Mouse (Mus musculus): ENCODE measurements around the gene Vmn1r19. TPM values are rescaled to one million over a fixed set of nuclear protein-coding genes. Genes with fewer than 3 reads are reported as not detected.
"Not testable (repeated sequence)": the region's sequence is repeated elsewhere in the genome, so short reads cannot be mapped to it uniquely, and the experiment has no call there.

Vmn1r19 gene
- not detected in 2 replicates for polyA plus RNA-seq (2016; fragmentation: Nextera tagmentation; extraction: Ambion mirVana)

DNA sequence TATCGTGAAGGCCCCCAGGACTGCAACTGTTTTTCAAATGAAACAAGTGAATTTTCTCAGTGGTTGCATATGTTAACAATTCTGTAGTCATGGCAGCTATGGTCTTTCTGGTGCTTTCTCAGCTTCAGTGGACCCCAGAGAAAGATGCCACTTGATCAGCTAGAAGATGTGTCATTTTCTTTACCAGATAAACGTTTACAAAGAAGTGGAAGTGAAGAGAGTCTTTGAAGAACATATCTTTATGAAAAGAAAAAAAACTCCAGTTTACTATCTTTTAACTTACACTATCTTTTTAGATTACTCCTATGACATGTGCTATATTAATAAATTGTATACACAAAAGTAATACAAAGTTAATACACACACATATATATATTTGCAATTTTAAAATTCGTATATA is at the start of gene Vmn1r19:
TSS of gene Vmn1r19 (plus strand) at position 301 of the 400 bp plus-strand sequence.
- not testable (repeated sequence) for H3K4me3 ChIP-seq; H3K4me1 ChIP-seq; DNase-seq (ENCODE audit: low spot score); H3K9me3 ChIP-seq; H3K36me3 ChIP-seq; H3K27ac ChIP-seq; H3K27me3 ChIP-seq (ENCODE audit: insufficient read depth, poor library complexity, severe bottlenecking)
- 65% methylated on average over 3 of the region's 3 CpGs for WGBS

GRCm38 (mm10) chr6:57356864-57357263 is 46.7 kb upstream of the Vmn1r19 start:
- Histone ChIP-seq H3K4me1 (no peaks in the 10 kb centered on the region), H3K4me3 (no peak overlapping the region), H3K27ac (no peak overlapping the region), H3K27me3 (ENCODE audit: insufficient read depth, poor library complexity, severe bottlenecking) (no peaks in the 10 kb centered on the region), H3K9me3 (no peaks in the 10 kb centered on the region), H3K36me3 (no peaks in the 10 kb centered on the region)
- WGBS, result 68% methylated on average over 2 of the region's 2 CpGs
- DNase-seq (ENCODE audit: low spot score), result no peak

DNA sequence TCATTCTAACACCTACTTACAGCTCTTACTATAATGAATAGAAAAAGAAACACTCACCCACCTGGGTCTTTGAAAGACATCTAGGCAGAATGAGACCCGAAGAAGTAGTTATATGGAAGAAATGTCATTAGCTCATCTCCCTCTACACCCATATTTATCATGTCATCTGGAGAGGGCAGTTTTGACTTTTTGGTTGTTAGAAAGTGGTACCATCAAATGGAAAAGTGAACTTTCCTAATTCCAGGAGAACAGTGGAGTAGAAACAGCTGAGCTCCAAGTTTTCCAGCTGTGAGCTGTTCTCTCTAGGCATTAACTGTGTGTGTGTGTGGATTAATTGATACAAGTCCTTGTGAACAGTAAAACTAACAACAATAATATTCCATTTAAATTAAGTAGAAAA is 40.0 kb upstream of the Vmn1r19 start, which contains the start of gene Vmn1r17:
TSS of gene Vmn1r17 (minus strand) at position 101 of the 400 bp plus-strand sequence.
- Histone ChIP-seq H3K9me3 (no peaks in the 10 kb centered on the region), H3K27me3 (ENCODE audit: insufficient read depth, poor library complexity, severe bottlenecking) (no peaks in the 10 kb centered on the region), H3K4me1 (no peaks in the 10 kb centered on the region), H3K36me3 (no peaks in the 10 kb centered on the region), H3K4me3 (no peak within 1 kb of the TSS), H3K27ac (no peak within 1 kb of the TSS)
- no peak for DNase-seq (ENCODE audit: low spot score)
- WGBS, result 86% methylated on average over 1 of the region's 1 CpGs

- not testable (repeated sequence) for H3K4me1 ChIP-seq; H3K27me3 ChIP-seq (ENCODE audit: insufficient read depth, poor library complexity, severe bottlenecking); H3K36me3 ChIP-seq; H3K27ac ChIP-seq; H3K4me3 ChIP-seq; H3K9me3 ChIP-seq; DNase-seq (ENCODE audit: low spot score)
- WGBS, result 92% methylated on average over 1 of the region's 1 CpGs
Observed at GRCm38 (mm10) chr6:57365866-57366265, 37.7 kb upstream of the Vmn1r19 start.

GRCm38 (mm10) chr6:57367496-57367895 is 36.1 kb upstream of the Vmn1r19 start:
- H3K27ac ChIP-seq, result no peak overlapping the region
- H3K36me3 ChIP-seq, result no peaks in the 10 kb centered on the region
- H3K9me3 ChIP-seq, result no peaks in the 10 kb centered on the region
- H3K4me1 ChIP-seq, result no peaks in the 10 kb centered on the region
- WGBS, result 81% methylated on average over 1 of the region's 1 CpGs
- no peaks in the 10 kb centered on the region for H3K27me3 ChIP-seq (ENCODE audit: insufficient read depth, poor library complexity, severe bottlenecking)
- DNase-seq (ENCODE audit: low spot score), result no peak
- H3K4me3 ChIP-seq, result no peak overlapping the region

- H3K4me3 ChIP-seq, result no peak within 1 kb of the TSS
- DNase-seq (ENCODE audit: low spot score), result no peak
- H3K27me3 ChIP-seq (ENCODE audit: insufficient read depth, poor library complexity, severe bottlenecking), result no peaks in the 10 kb centered on the region
- H3K4me1 ChIP-seq, result no peaks in the 10 kb centered on the region
- no peaks in the 10 kb centered on the region for H3K9me3 ChIP-seq
- no peak within 1 kb of the TSS for H3K27ac ChIP-seq
- no peaks in the 10 kb centered on the region for H3K36me3 ChIP-seq
Observed at GRCm38 (mm10) chr6:57395683-57396082, 7.9 kb upstream of the Vmn1r19 start, which contains the start of gene Vmn1r18. Vmn1r18 (minus strand) TSS chr6:57395783.

DNA sequence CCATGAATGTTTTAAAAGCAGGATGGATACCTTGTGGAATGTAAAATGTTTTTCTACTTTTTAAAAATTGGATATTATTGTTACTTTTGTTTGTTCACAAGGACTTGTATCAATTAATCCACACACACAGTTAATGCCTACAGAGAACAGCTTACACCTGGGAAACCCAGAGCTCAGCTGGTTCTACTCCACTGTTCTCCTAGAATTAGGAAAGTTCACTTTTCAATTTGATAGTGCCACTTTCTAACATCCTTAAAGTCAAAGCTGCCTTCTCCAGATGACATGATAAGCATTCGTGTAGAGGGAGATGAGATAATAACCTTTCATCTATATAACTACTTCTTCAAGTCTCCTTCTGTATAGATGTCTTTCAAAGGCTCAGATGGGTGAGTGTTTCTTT is 25.1 kb downstream of the Vmn1r19 start, which contains the start of gene Vmn1r20:
TSS of gene Vmn1r20 (plus strand) at position 301 of the 400 bp plus-strand sequence.
- Histone ChIP-seq H3K9me3 (no peaks in the 10 kb centered on the region), H3K27me3 (ENCODE audit: insufficient read depth, poor library complexity, severe bottlenecking) (no peaks in the 10 kb centered on the region), H3K36me3 (no peaks in the 10 kb centered on the region), H3K4me1 (no peaks in the 10 kb centered on the region), H3K4me3 (no peak within 1 kb of the TSS), H3K27ac (no peak within 1 kb of the TSS)
- 51% methylated on average over 1 of the region's 1 CpGs for WGBS
- no peak for DNase-seq (ENCODE audit: low spot score)

- Histone ChIP-seq H3K4me1 (no peaks in the 10 kb centered on the region), H3K9me3 (no peaks in the 10 kb centered on the region), H3K4me3 (no peak overlapping the region), H3K27me3 (ENCODE audit: insufficient read depth, poor library complexity, severe bottlenecking) (no peaks in the 10 kb centered on the region), H3K36me3 (no peaks in the 10 kb centered on the region), H3K27ac (no peak overlapping the region)
- WGBS, result 61% methylated on average over 1 of the region's 1 CpGs
- DNase-seq (ENCODE audit: low spot score), result no peak
Observed at GRCm38 (mm10) chr6:57431196-57431595, 27.6 kb downstream of the Vmn1r19 start.

Other genes starting within 250 kb of the Vmn1r19 start
- gene Vmn1r12, start 246.9 kb upstream of the Vmn1r19 start, polyA plus RNA-seq (2016; fragmentation: Nextera tagmentation; extraction: Ambion mirVana), result not detected in 2 replicates
- gene Vmn1r13, start 200.5 kb upstream of the Vmn1r19 start, polyA plus RNA-seq (2016; fragmentation: Nextera tagmentation; extraction: Ambion mirVana), result not detected in 2 replicates
- not detected in 2 replicates for gene Vmn1r14, start 172.1 kb upstream of the Vmn1r19 start, polyA plus RNA-seq (2016; fragmentation: Nextera tagmentation; extraction: Ambion mirVana)
- gene Vmn1r15, start 145.8 kb upstream of the Vmn1r19 start, polyA plus RNA-seq (2016; fragmentation: Nextera tagmentation; extraction: Ambion mirVana), result not detected in 2 replicates
- gene Vmn1r16, start 74.3 kb upstream of the Vmn1r19 start, polyA plus RNA-seq (2016; fragmentation: Nextera tagmentation; extraction: Ambion mirVana), result not detected in 2 replicates
- not detected in 2 replicates for gene Vmn1r17, start 40.1 kb upstream of the Vmn1r19 start, polyA plus RNA-seq (2016; fragmentation: Nextera tagmentation; extraction: Ambion mirVana)
- gene Vmn1r18, start 8.0 kb upstream of the Vmn1r19 start, polyA plus RNA-seq (2016; fragmentation: Nextera tagmentation; extraction: Ambion mirVana), result not detected in 2 replicates
- gene Vmn1r20, start 25.1 kb downstream of the Vmn1r19 start, polyA plus RNA-seq (2016; fragmentation: Nextera tagmentation; extraction: Ambion mirVana), result not detected in 2 replicates
- 9.2 and 14.1 TPM in 2 replicates for gene Ppm1k, start 131.7 kb downstream of the Vmn1r19 start, polyA plus RNA-seq (2016; fragmentation: Nextera tagmentation; extraction: Ambion mirVana)
- gene Herc6, start 177.2 kb downstream of the Vmn1r19 start, polyA plus RNA-seq (2016; fragmentation: Nextera tagmentation; extraction: Ambion mirVana), result 5.4 and 5.8 TPM in 2 replicates

All from heart, embryonic 10.5 days (tissue).